Mouse (Mus musculus) erythroid progenitor cell, adult 5-6 weeks (primary cell): ENCODE measurements around the gene Snx6. TPM values are rescaled to one million over a fixed set of nuclear protein-coding genes. Genes with fewer than 3 reads are reported as not detected.
"Not testable (repeated sequence)": the region's sequence is repeated elsewhere in the genome, so short reads cannot be mapped to it uniquely, and the experiment has no call there.

Source experiments
- ATAC-seq: replicated peaks from 2 replicates; pipeline ENCODE4 v1.8.0; 2016; ENCODE audit warnings: moderate number of reproducible peaks, mild to moderate bottlenecking, moderate TSS enrichment, inconsistent platforms; ENCODE audit not compliant: poor library complexity, low FRiP score, severe bottlenecking
- total RNA-seq, 2 experiments: library from RNA; stranded (forward) in 1 of 2; stranded (reverse) in 1 of 2; fragments of 150-400 nt in 1 of 2; fragments of 186-747, 209-891 nt in 1 of 2; gene quantifications; 2 replicates each; pipeline versions ENCODE4 v1.2.3 to v1.2.4; 2015 to 2017; ENCODE audit warnings: low replicate concordance in 2 of 2

Snx6 gene
- total RNA-seq, 2 experiments from 2014 or later = 7.0 to 17.2 TPM

DNA sequence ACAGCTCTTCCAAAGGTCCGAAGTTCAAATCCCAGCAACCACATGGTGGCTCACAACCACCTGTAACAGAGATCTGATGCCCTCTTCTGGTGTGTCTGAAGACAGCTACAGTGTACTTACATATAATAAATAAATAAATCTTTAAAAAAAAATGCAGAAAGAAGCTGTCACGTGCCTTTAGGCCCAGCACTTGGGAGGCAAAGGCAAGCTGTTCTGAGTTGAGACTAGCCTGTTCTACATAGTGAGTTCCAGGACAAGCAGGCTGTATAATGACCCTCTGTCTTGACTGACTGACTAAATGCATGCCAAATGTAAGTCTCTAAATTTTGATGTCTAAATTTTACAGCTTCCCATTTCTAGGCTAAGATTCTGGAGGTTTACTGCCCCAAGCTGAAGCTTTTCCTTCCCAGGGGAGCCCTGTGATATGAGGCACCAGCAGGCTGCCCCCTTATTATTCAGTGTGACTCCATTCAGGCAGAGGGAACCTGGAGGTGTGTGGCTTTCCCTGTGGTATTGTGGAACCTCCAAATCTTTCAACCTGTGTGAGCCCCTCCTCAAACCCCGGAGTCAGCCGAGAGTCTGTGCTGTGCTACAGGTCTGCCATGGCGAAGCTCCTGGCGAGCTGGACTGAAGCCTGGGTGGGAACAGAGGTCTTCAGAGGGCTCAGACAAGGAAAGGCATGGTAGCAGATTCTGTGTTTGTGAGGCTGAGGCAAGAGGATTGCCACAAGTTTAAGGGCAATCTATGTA, 9.9 kb upstream of the Snx6 start:
- no peak for ATAC-seq

DNA sequence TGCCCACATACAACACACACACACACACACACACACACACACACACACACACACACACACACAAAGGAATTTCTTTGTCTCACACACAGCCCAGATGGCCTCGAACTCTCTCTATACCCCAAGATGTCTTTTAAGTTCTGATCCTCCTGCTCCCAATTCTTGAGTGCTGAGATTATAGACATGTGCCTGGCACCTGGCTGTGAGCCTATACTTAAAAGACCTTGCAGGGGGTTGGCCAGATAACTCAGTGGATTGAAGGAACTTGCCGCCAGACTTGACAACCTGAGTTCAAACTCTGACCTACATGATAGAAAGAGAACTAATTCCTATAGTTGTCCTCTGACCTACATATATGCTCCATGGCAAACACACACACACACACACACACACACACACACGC, 8.0 kb upstream of the Snx6 start:
- no peak for ATAC-seq

- ATAC-seq = no peak
Observed at GRCm38 (mm10) chr12:54796516-54797195, 1.2 kb upstream of the Snx6 start.

DNA sequence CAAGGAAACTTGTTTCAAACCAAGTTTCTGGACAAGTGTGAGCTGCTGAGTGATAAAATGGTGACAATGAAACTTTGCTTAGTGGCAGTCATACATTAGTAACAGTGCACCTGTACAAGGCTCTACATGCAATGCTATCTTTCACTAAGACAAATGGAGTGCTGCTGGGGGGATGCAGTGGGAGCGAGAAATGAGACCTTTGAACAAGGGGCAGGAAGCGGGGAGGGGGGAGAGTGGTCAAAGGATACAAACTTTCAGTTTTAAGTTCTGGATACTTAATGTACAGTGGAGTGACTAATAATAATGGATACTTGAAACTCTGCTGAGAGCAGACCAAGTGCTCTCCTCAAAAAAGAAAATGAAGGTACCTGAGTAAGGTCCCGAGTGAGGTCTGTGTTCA, 1.1 kb downstream of the Snx6 start:
- no peak for ATAC-seq

DNA sequence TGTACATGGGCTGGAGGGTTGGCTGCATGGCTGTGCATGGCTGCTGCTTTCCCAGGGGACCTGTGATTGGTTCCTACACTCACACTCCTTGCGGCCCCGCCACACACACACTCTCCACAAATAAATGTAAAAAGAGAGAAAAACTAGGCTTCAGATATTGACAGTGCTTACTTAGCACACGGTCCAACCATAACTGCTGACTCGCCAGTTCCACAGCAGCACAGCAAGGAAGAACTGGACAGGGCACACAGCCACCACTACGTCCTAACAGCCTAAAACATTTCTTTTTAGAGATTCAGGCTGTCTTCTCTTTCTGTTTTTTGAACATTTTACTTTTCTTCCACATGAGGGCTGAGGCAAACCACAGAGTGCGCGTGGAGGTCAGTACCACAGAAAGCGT, 4.0 kb downstream of the Snx6 start:
- ATAC-seq = no peak

GRCm38 (mm10) chr12:54789346-54790143, 6.0 kb downstream of the Snx6 start:
- peak; percentile 52 for ATAC-seq

DNA sequence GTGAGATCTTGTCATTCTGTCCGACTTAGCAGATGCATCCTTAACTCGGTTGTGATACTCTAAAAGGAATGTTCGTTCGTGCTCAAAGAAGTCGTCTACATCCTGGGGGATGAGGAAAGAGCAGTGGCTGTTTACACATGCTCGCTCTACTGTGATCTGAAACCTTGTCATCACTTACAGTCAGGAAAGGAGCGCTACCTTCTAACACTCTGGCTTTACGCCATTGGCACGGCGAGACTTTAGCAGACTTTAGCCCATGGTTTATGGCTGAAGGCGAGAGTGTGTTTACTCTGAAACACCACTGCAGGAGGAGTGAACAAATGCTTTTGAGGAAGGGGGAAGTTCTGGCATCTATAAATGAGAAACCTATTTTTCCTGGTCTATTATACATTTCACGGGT, 31.9 kb downstream of the Snx6 start:
- no peak for ATAC-seq

GRCm38 (mm10) chr12:54760676-54761075, 34.8 kb downstream of the Snx6 start:
- ATAC-seq = no peak

GRCm38 (mm10) chr12:54758846-54759245, 36.7 kb downstream of the Snx6 start:
- ATAC-seq = no peak

- ATAC-seq = no peak
Observed at GRCm38 (mm10) chr12:54748647-54749046, 46.9 kb downstream of the Snx6 start.

- ATAC-seq = peak; percentile 73
Observed at GRCm38 (mm10) chr12:54738661-54739243, 56.8 kb downstream of the Snx6 start.

- peak; percentile 73 for ATAC-seq
Observed at GRCm38 (mm10) chr12:54737891-54738660, 57.4 kb downstream of the Snx6 start.

- ATAC-seq = peak; percentile 75
Observed at GRCm38 (mm10) chr12:54734307-54735131, 61.0 kb downstream of the Snx6 start.

GRCm38 (mm10) chr12:54729140-54730059, 66.1 kb downstream of the Snx6 start:
- ATAC-seq = peak; percentile 97

- peak; percentile 97 for ATAC-seq
Observed at GRCm38 (mm10) chr12:54718871-54719786, 76.4 kb downstream of the Snx6 start.

GRCm38 (mm10) chr12:54717516-54717915, 78.0 kb downstream of the Snx6 start:
- ATAC-seq = not testable (repeated sequence)
